Mouse (Mus musculus) liver, adult (tissue): ENCODE measurements around the gene Fam193a.

Experiments used
- GATA4 ChIP-seq: IDR thresholded peaks from 2 replicates; pipeline ENCODE4 v1.6.1; 2014; ENCODE audit warnings: mild to moderate bottlenecking, low read length; ENCODE audit not compliant: insufficient replicate concordance

Fam193a gene

DNA sequence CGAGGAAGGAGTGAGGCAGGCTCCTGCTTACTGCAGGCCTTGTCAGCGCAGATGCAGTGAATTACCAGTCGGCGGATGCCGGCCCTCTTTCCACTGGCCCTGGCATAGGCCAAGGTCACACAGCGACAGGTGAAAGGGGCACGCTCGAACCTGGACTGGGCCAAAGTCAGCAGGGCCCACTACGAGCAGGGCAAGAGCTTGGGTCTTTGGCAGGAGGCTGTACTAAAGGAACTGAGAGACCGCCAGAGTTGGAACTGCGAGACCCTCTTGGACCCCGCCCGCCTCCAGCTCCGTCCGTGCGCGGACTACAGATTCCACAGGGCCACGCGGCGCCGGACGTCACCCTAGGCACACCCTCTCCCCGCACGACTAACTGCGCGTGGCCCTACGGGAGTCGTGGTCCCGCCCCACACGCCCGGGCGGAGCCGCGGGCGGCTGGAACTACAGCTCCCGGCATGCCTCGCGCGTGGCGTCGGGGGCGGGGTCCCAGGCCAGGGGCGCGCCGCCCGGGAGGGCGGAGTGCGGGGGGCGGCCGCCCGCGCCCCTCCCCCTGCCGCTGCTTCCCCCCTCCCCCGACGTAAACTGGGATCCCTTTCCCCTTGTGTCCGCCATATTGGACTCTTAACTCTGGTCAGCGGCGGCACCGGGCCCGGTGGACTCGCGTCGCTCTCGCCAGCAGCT is at the start of gene Fam193a:
Gene Fam193a (plus strand): TSS at position 593 of the 681 bp plus-strand sequence.
- no peak for TF ChIP-seq GATA4

DNA sequence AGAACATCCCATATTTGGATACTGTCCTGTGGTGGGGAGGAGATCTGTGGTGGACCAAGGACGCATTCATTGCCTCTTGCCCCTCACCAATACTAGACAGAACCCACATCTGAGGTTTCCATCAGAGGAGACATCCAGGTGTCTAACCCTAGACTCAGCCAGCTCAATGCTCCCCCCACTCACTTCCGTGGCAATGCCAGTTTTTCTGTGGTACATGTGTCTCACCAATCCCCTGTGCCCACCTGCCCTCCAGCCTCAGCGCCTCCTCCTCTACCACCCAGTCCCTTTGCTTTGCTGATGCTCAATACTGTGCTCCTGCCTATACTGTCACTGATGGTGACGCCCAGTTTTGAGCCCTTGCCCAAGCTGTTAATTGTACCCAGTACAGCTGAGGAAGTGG is 48.5 kb upstream of the Fam193a start:
- TF ChIP-seq GATA4 = no peak

DNA sequence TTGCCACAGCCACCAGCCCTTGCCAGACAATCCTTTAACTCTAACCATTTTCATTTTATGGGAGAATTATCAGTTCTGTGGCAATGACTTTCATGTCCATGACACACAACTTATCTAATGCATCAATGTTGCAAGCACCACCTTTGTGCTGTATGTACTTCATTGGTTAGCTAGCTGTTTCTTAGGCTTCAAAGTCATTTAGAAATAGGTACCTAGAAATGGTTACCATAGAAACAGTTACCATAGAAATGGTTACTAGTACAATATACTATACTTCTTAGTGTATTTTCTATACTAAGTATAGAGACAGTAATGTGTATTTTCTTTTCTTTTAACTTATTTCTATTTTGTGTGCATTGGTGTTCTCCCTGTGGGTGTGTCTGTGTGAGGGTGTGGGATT is 44.4 kb upstream of the Fam193a start:
- no peak for TF ChIP-seq GATA4

DNA sequence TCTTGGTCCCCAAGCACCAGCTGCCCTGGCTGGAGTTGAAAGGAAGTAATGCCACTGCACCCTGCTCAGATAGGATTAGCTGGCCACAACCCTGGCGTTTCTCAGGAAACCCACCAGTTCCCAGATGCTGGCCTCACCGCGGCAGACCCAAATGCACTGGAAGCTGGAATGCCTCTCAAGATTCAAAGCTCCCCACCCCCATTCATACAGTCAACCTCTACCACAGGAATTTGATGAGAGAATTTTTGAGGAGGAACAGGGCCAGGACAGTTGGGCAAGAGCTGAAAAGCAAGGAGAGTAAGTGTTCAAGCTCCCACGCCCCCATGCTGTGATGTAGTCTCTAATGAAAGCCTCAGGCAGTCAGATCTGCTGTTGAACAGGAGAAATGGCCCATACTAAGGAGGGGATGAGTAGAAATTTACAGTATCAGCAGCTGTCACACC is 43.5 kb upstream of the Fam193a start:
- no peak for TF ChIP-seq GATA4

DNA sequence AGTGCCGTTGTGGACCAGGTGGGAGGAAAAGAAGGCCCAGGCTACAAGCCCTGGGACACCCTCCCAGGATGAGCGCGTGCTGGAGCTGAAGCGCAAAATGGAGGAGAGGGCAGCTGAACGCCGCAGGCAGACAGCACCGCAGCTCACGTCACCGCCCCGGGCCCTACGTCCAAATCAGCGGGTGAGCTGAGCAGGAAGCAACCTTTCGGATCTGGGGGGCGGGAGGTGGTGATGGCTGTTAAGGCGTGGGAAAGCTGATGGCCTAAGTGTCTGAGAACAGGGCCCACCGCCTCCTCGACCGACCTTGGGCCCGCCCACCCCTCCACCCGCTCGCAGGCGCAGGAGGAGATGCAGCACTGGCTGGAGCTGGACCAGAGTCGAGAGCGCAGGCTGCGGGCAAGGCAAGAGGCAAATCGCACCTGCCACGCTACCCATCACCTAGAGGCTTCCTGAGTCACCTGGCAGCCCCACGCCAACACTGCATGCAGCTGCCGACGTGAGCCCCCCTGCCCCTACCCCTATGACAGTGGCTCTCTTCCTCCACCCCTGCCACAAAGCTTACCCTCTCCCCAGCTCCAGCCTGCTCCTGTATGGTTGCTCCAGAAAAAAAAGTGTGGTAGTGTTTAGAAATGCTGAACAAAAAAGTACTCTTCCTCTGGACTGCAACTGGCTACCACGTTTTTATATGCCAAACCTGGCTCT is 42.7 kb upstream of the Fam193a start:
- TF ChIP-seq GATA4 = no peak

DNA sequence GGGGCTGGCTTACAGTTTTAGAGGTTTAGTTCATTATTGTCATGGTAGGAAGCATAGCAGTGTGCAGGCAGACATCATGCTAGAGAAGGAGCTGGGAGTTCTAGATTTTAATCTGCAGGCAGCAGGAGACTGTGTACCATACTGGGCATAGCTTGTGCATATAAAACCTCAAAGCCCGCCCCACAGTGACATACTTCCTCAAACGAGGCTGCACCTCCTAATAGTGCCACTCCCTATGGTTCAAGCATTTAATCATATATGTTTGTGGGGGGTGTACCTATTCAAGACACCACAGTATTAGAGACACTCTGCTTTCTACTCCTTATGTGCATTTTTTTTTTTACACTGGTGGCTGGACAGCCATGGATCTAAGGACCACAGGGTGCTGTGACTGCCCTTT is 39.6 kb upstream of the Fam193a start:
- TF ChIP-seq GATA4 = no peak

DNA sequence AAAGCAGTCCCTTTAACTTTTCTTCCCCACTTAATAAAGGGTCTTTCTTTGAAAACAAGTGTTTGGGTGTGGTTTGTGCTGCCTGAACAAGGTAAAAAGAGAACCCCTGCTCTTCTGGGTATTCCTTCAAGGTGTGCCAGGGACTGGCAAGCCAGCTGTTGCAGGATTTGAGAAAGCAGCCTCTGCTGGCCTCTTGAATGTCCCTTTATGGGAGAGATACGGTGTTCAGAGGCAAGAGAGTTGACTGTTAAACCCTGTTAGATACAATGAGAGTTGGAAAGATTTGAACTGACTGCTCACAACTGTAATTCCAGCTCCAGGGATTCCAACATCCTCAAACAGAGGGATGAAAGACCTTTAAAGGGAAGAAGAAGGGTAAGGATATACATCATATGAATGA is 35.7 kb upstream of the Fam193a start:
- no peak for TF ChIP-seq GATA4

DNA sequence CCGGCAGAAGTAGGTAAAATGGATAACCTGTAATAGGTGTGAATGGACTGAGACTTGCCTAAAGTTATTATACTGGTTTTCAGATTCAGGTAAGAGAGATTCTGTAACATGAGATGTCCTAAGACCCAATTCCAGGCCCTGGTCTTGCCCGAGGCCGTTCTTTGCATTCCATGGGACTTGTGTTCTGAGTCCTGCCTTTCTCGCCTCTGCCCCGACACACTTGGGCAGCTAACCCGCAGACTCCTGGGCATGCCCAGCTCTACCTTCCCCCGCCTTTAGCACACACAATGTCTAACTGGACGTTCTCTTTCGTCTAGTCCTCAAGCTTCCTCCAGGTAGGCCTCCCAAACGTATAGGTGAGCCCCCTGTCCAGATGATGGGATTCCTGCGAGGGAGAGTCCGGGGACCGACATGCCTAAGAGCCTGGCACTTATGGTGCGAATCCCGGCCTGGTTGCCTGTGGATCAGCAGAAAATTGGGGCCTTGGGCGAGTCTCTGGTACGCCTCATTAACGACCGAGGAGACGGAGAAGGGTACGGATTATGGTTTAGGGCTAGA is 34.1 kb upstream of the Fam193a start:
- TF ChIP-seq GATA4 = no peak

DNA sequence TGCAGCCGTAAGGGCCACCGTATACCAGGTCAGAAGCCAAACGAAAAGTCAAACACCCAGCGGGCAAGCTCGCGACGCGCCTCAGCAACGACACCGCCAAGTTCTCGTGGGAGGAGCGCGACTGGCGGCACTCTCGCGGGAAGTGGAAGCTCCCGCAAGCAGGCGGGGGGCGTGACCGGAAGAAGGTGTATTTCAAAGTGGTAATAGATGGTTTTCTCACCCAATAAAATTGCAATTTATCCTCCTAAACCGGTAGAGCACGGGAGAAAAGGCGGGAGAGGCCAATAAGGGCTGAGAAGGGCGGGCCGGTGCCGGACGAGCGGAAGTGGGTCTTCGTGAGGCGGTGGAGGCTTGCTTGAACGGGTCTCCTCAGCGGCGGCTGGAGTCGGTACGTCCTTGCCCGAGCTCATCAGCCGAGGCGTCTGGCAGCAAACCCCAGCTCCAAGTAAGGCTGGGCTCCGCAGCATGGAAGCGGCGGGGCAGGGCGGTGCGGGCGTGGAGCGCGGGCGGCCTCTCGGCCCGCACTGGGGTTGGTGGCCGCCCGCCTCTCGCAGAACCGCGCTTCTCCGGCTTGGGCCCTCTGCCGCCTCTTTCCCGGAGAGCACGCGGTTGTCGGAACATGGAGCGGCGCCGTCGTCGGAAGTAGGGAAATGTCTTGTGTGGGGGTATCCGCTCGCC is 33.5 kb upstream of the Fam193a start, which contains the start of gene Rnf4:
Gene Rnf4 (plus strand): TSS at position 193 of the 678 bp plus-strand sequence.
- TF ChIP-seq GATA4 = no peak; the same call in 1 of the 2 replicates

DNA sequence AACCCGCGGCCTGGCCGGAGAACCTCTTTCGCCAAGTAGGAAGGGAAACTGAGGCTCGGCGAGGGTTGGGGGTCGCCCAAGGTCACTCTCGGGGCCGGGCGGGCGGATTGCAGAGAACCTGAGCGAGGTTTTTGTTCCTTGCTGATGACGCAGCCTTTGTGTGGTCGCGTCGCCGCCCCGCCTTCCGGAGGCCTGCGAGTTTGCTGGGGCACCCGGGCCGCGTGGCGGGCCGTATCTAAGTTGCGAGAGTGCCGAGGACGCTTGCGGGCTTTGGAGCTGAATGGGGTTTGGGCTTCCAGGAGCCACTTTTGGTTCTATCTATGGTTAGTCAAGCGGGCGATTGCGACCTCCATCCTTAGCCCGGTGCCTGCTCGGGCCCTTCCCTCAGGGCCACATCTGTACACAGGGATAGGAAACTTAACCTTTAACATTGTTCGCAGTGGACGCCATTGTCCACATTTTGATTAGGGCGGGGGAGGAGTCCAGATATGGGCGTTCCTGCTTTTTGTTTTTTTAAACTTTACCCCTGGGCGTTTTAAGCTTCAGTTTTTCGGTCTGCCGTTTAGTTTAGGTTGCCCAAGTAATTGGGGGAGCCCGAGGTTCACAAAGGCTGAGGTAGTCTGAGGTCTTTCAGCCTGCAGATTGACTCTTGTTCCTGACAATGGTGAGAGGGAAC is 32.8 kb upstream of the Fam193a start:
- 0 out of 2 replicates have a peak, but pooled peaks have one; percentile 13 for TF ChIP-seq GATA4

DNA sequence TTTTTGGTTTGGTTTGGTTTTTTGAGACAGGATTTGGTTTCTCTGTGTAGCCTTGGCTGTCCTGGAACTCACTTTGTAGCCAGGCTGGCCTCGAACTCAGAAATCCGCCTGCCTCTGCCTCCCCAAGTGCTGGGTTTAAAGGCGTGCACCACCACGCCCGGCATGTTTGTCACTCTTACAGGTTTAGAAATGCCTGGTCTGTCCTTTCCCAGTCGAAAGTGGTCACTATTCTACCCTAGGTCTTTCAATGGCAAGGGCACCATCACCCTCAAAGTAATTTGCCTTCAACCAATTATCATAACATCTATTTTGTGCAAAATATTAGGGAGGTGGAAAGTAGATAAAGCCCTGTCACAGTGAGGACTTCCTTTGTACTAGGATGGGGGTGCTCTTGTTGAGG is 29.5 kb upstream of the Fam193a start:
- no peak for TF ChIP-seq GATA4

DNA sequence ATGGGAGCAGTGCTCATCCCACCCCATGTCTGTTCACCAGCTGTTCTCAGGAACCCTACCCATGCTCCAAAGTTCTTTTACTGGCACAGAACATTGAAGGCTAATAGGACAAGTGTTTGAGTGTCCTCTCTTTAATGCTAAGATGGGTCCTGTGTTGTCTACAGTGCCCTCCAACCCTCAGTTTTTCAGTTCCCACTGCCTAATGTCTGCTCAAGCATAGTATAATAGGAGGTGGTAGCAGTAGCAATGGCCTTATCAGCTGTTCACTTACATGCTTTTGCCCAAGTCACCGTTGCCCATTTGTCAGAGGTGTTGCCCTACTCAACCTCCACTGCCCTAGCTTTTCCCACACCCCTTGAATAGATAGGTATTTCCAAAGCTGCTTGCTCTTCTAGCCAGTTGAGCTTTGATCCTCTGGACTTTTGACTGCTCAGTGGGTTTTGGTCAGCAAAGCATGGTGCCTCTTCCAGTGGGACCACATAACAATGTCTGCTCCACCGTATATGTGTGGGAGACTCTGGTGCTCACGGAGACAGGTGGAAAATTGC is 17.6 kb upstream of the Fam193a start:
- TF ChIP-seq GATA4 = no peak

DNA sequence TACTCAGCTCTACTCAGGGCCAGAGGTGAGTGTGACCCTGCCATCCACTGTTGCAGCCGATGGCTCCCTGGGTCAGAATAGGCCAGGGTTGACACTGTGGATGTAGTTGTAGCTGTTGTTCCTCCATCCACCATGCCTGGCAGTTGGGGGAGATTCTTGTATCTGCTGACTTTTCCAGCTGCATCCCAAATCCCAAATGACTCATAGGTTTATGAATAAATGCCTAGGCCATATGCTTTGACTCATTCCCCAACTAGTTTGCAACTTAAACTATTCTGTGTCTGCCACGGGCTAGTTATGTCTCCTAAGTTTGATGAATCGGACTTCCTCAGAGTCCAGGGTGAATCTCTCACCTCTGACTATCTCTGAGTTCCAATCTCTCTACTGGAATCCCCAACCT is 9.5 kb upstream of the Fam193a start:
- TF ChIP-seq GATA4 = no peak

DNA sequence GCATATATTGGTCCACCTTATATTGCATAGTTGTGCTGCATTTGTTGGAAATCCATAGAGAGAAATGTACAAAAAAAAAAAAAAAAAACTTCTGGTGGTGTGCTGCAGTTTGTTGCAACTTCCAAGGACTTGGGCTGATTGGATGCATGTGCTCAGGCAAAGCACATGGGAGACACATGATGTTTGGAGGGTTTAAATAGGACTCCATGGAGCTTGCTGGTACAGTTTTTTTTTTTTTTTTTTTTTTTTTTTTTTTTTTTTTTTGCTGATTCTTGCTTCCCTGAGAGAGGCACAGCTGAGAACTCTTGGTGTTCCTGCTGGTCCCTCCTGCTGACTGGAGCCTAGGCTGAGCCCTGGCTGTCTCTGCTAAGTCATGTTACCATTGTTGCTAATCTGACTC is 6.6 kb upstream of the Fam193a start:
- TF ChIP-seq GATA4 = no peak
